Mouse (Mus musculus) embryonic facial prominence, embryonic 14.5 days (tissue): ENCODE data around the gene Ywhah. TPM values are rescaled to one million over a fixed set of nuclear protein-coding genes. Genes with fewer than 3 reads are reported as not detected.

ENCODE experiments used
- ATAC-seq: fragments of 200-750 bp; cut with Nextera tagmentation; 2 replicates; pipeline ENCODE4 v1.8.0; 2017; ENCODE audit warnings: low read depth, moderate number of reproducible peaks, moderate TSS enrichment
- DNase-seq: peaks from one replicate; pipeline ENCODE4 v3.0.0-alpha.2; 2015; ENCODE audit warnings: low spot score
- H3K27ac ChIP-seq: fragments of 300-500 bp; sonication (generic); replicated peaks from 2 replicates; pipeline ENCODE4 v1.5.1; 2014; ENCODE audit warnings: low read depth, mild to moderate bottlenecking, low read length, moderate library complexity
- H3K27me3 ChIP-seq: fragments of 300-500 bp; sonication (generic); replicated peaks from 2 replicates; pipeline ENCODE4 v1.6.1; 2014; ENCODE audit warnings: low read length; ENCODE audit not compliant: control insufficient read depth, insufficient read depth
- H3K36me3 ChIP-seq: fragments of 300-500 bp; sonication (generic); 2 replicates; pipeline ENCODE4 v1.6.1; 2014; ENCODE audit warnings: low read length, mixed read lengths; ENCODE audit not compliant: control insufficient read depth, insufficient read depth
- H3K4me1 ChIP-seq: fragments of 300-500 bp; sonication (generic); 2 replicates; pipeline ENCODE4 v1.6.1; 2014; ENCODE audit warnings: antibody characterized with exemption, low read length; ENCODE audit not compliant: control insufficient read depth, insufficient read depth
- H3K4me2 ChIP-seq: fragments of 300-500 bp; sonication (generic); 2 replicates; pipeline ENCODE4 v1.6.1; 2014; ENCODE audit warnings: low read depth, mild to moderate bottlenecking, low read length, moderate library complexity, mixed read lengths
- H3K4me3 ChIP-seq: fragments of 300-500 bp; sonication (generic); 2 replicates; pipeline ENCODE4 v1.5.1; 2014; ENCODE audit warnings: low read depth, mild to moderate bottlenecking, low read length
- H3K9ac ChIP-seq: fragments of 300-500 bp; sonication (generic); 2 replicates; pipeline ENCODE4 v1.6.1; 2014; ENCODE audit warnings: low read depth, mild to moderate bottlenecking, low read length, moderate library complexity, mixed read lengths
- H3K9me3 ChIP-seq: fragments of 300-500 bp; sonication (generic); 2 replicates; pipeline ENCODE4 v1.6.1; 2016; ENCODE audit warnings: low read length; ENCODE audit not compliant: control insufficient read depth
- WGBS: fragments of 180-500 bp; shearing (Covaris S2); extraction: QIAGEN DNeasy Blood & Tissue Kit; methylation state at CpG from one replicate; pipeline ENCODE4 v1.1.7; 2014; 5-methylcytosine and 5-hydroxymethylcytosine counted together
- polyA plus RNA-seq: library from polyadenylated mRNA; unstranded; fragments of >200 nt; fragmentation: Nextera tagmentation; extraction: Ambion mirVana; gene quantifications from 2 replicates; pipeline ENCODE4 v1.2.1, GENCODE M21; 2014

The Ywhah gene
- polyA plus RNA-seq, 1 experiment from 2014 or later, result 410 TPM

GRCm38 (mm10) chr5:32995756-32996155 is 22.9 kb upstream of the Ywhah start:
- no peak overlapping the region for H3K4me3 ChIP-seq
- no peak for DNase-seq
- H3K27ac ChIP-seq, result no peak overlapping the region
- no peaks in the 10 kb centered on the region for H3K36me3 ChIP-seq
- no peaks in the 10 kb centered on the region for H3K9me3 ChIP-seq
- H3K4me2 ChIP-seq, result no peak overlapping the region
- H3K27me3 ChIP-seq, result no peaks in the 10 kb centered on the region
- 77% methylated on average over 4 of the region's 4 CpGs for WGBS
- no peak for ATAC-seq
- H3K4me1 ChIP-seq, result peaks cover 9% of the 10 kb centered on the region; the same call in 1 of the 2 replicates
- H3K9ac ChIP-seq, result no peak overlapping the region

GRCm38 (mm10) chr5:32996560-32996959 is 22.1 kb upstream of the Ywhah start:
- no peaks in the 10 kb centered on the region for H3K9me3 ChIP-seq
- no peak overlapping the region for H3K4me3 ChIP-seq
- DNase-seq (no peak), ATAC-seq (no peak)
- peaks cover 9% of the 10 kb centered on the region; the same call in 1 of the 2 replicates for H3K4me1 ChIP-seq
- no peaks in the 10 kb centered on the region for H3K36me3 ChIP-seq
- 75% methylated on average over 1 of the region's 1 CpGs for WGBS
- H3K4me2 ChIP-seq, result no peak overlapping the region
- no peak overlapping the region for H3K27ac ChIP-seq
- H3K27me3 ChIP-seq, result no peaks in the 10 kb centered on the region
- no peak overlapping the region for H3K9ac ChIP-seq

- Histone ChIP-seq H3K4me3 (no peak overlapping the region), H3K4me2 (no peak overlapping the region), H3K27me3 (no peaks in the 10 kb centered on the region), H3K9me3 (no peaks in the 10 kb centered on the region), H3K9ac (no peak overlapping the region), H3K4me1 (peaks cover 9% of the 10 kb centered on the region; the same call in 1 of the 2 replicates), H3K27ac (no peak overlapping the region), H3K36me3 (no peaks in the 10 kb centered on the region)
- 49% methylated on average over 4 of the region's 4 CpGs for WGBS
- ATAC-seq (no peak), DNase-seq (no peak)
Observed at GRCm38 (mm10) chr5:32997686-32998085, 20.9 kb upstream of the Ywhah start.

DNA sequence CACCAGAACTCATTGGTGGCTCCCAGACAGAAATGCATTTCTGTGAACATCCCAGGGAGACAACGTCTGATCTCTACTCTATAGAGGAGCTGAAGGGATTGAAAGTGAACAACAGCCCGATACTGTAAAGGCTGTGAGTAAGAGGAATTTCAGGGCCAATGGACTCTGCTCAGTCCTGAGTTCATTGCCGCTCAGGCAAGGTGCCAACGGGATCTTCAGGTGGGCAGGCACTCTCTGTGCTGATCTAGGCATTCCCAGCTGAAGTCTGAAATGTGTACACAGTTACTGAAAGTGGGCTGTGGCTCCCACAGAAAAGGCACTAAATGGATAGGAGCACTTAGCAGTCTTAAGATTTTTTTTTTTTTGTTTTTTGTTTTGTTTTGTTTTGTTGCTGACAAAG is 19.8 kb upstream of the Ywhah start:
- Histone ChIP-seq H3K9ac (no peak overlapping the region), H3K9me3 (no peaks in the 10 kb centered on the region), H3K4me2 (no peak overlapping the region), H3K27me3 (no peaks in the 10 kb centered on the region), H3K36me3 (no peaks in the 10 kb centered on the region), H3K27ac (no peak overlapping the region), H3K4me1 (peaks cover 5% of the 10 kb centered on the region; the same call in 1 of the 2 replicates), H3K4me3 (no peak overlapping the region)
- no peak for DNase-seq
- 91% methylated on average over 4 of the region's 4 CpGs for WGBS
- ATAC-seq, result no peak

DNA sequence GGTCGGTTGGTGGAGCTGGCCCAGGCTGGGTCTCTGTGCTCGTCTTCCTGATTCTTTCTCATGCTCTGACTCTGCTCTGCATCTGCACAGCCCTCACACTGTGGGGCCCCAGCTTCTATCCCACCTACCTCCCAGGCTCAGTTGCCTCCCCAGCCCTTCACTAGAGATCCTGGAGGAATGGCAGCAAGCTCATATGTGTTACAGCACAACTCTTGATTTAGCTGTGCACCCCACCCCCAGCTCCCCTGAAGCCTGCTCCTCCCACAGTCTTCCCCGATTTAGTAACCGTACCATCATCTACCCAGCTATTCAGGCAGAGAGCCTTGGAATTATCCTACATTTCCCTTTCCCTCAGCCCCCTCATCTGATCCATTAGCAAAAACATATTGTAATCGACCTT is 17.5 kb upstream of the Ywhah start:
- no peak for DNase-seq
- no peak overlapping the region for H3K9ac ChIP-seq
- no peak for ATAC-seq
- no peaks in the 10 kb centered on the region for H3K36me3 ChIP-seq
- H3K4me3 ChIP-seq, result no peak overlapping the region
- no peaks in the 10 kb centered on the region for H3K4me1 ChIP-seq
- WGBS, result 75% methylated on average over 5 of the region's 5 CpGs
- no peak overlapping the region for H3K27ac ChIP-seq
- H3K27me3 ChIP-seq, result no peaks in the 10 kb centered on the region
- no peaks in the 10 kb centered on the region for H3K9me3 ChIP-seq
- no peak overlapping the region for H3K4me2 ChIP-seq

DNA sequence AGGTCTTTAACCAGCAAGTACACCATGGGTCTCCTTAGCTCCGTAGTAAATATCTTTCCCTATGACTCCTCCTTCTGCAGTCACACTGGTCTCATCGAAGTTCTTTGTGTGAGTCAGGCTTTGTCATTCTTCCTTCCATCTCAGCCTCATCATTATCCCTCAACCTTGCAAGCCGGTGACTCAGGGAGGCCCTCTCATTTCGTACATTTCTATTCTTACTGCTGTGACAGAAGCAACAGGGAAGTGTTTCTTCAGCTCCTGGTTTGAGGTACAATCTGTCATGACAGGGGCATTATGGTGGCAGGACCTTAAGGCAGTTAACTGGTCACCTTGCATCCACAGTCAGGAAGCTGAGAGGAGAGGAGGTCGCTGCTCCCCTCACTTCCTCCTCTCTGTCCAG is 15.8 kb upstream of the Ywhah start:
- H3K27ac ChIP-seq, result no peak overlapping the region
- no peaks in the 10 kb centered on the region for H3K9me3 ChIP-seq
- ATAC-seq (no peak), DNase-seq (no peak)
- no peak overlapping the region for H3K4me3 ChIP-seq
- WGBS, result 87% methylated on average over 5 of the region's 5 CpGs
- no peak overlapping the region for H3K4me2 ChIP-seq
- no peaks in the 10 kb centered on the region for H3K27me3 ChIP-seq
- no peaks in the 10 kb centered on the region for H3K4me1 ChIP-seq
- H3K36me3 ChIP-seq, result no peaks in the 10 kb centered on the region
- no peak overlapping the region for H3K9ac ChIP-seq

DNA sequence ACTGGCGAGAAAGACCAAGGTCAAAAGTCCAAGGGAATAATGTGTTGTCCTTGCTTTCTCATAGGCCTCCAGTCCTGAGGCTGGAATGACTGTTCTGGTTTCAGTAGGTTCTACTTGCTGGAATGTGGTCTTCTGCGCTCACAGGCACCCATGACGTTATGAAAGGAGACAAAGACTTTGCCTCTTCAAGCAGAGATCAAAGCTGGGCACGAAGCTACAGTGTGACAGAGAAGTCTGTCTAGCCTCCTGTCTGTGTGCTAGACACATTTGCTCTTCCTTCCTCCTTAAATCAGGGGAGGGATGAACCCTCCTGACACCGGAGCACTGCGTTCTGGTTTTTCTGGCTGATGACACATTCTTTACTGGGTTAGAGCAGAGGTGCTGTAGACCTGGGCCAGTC is 15.1 kb upstream of the Ywhah start:
- 78% methylated on average over 6 of the region's 6 CpGs for WGBS
- no peaks in the 10 kb centered on the region for H3K4me1 ChIP-seq
- no peak overlapping the region for H3K4me3 ChIP-seq
- no peak overlapping the region for H3K4me2 ChIP-seq
- H3K9ac ChIP-seq, result no peak overlapping the region
- no peak for DNase-seq
- no peak overlapping the region for H3K27ac ChIP-seq
- no peaks in the 10 kb centered on the region for H3K27me3 ChIP-seq
- no peak for ATAC-seq
- no peaks in the 10 kb centered on the region for H3K9me3 ChIP-seq
- H3K36me3 ChIP-seq, result no peaks in the 10 kb centered on the region

DNA sequence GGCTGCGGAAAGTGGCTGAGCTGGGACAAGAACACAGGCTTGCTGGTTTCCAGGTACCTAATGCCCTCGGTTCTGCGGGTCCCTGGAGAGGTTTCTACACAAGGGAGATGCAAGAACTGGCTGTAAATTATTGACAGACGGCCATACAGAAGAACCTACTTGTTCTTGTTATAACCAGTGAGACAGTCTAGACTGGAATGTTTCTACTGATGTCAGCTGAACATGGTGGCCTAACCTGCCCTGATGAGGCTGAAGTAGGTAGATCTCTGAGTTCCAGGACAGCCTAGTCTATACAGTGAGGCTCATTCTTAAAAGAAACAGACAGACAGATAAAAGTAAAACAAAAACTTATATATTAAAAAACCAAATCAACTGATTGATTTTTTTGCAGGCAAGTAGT is 14.5 kb upstream of the Ywhah start:
- Histone ChIP-seq H3K4me3 (no peak overlapping the region), H3K9me3 (no peaks in the 10 kb centered on the region), H3K9ac (no peak overlapping the region), H3K36me3 (no peaks in the 10 kb centered on the region), H3K27ac (no peak overlapping the region), H3K4me1 (no peaks in the 10 kb centered on the region), H3K27me3 (no peaks in the 10 kb centered on the region), H3K4me2 (no peak overlapping the region)
- 71% methylated on average over 4 of the region's 4 CpGs for WGBS
- DNase-seq, result no peak
- no peak for ATAC-seq

- ATAC-seq (no peak), DNase-seq (no peak)
- no peaks in the 10 kb centered on the region for H3K9me3 ChIP-seq
- WGBS, result 79% methylated on average over 11 of the region's 11 CpGs
- no peaks in the 10 kb centered on the region for H3K27me3 ChIP-seq
- H3K4me3 ChIP-seq, result no peak overlapping the region
- H3K4me2 ChIP-seq, result no peak overlapping the region
- no peak overlapping the region for H3K9ac ChIP-seq
- no peaks in the 10 kb centered on the region for H3K4me1 ChIP-seq
- H3K36me3 ChIP-seq, result no peaks in the 10 kb centered on the region
- no peak overlapping the region for H3K27ac ChIP-seq
Observed at GRCm38 (mm10) chr5:33005442-33006145, 13.0 kb upstream of the Ywhah start.
